ENCODE assay signal across 13 mouse cellular contexts in genomic region chr15:97836894-97837247, GRCm38 (mm10). TPM values are rescaled to one million over a fixed set of nuclear protein-coding genes. Genes with fewer than 3 reads are reported as not detected.
DNase-seq lines count a peak whose midpoint lies in the region; ATAC-seq and TF ChIP-seq lines count a peak whose summit lies in the region.
"Had no signal": no experiment of that assay in that cellular context is flagged by ENCODE, and none has a peak within 500 bp of the region (broad histone marks: within the 10 kb centered on the region; RNA-seq: fewer than 3 reads in every experiment).

No protein-coding gene starts in this region.

- H3K4me2 ChIP-seq in hindbrain, postnatal 0 days (ENCODE audit: low read depth, low read length), result no peak overlapping the region
- no peak overlapping the region for H3K4me2 ChIP-seq in hindbrain, embryonic 12.5 days (replicated peaks)
- no peak overlapping the region for H3K4me2 ChIP-seq in lung, postnatal 0 days (replicated peaks; ENCODE audit: low read depth, low read length)
- H3K4me2 ChIP-seq: forebrain, embryonic 15.5 days; liver, embryonic 12.5 days had no signal

- no peak for DNase-seq in frontal cortex, postnatal 25 days (ENCODE audit: low spot score in 2 of 2)
- DNase-seq in hindbrain, postnatal 0 days (ENCODE audit: low spot score), result no peak
- DNase-seq in lung, postnatal 0 days (ENCODE audit: low spot score), result peak; percentile 50
- DNase-seq in lung, postnatal 10 days, result no peak
- no peak for DNase-seq in left cerebral cortex, adult 8-10 months (ENCODE audit: low spot score in 2 of 2)
- DNase-seq: cerebellum, adult 11 months; gastrocnemius, postnatal 10 days had no signal

- no peaks in the 10 kb centered on the region for H3K36me3 ChIP-seq in hindbrain, postnatal 0 days (ENCODE audit: insufficient read depth, low read length)
- H3K36me3 ChIP-seq in hindbrain, embryonic 12.5 days, result no peaks in the 10 kb centered on the region
- no peaks in the 10 kb centered on the region for H3K36me3 ChIP-seq in lung, postnatal 0 days (ENCODE audit: insufficient read depth, low read length)
- H3K36me3 ChIP-seq: forebrain, embryonic 15.5 days; liver, embryonic 12.5 days had no signal

- no peak overlapping the region for H3K9ac ChIP-seq in hindbrain, postnatal 0 days (replicated peaks; ENCODE audit: low read length)
- no peak overlapping the region for H3K9ac ChIP-seq in hindbrain, embryonic 12.5 days
- H3K9ac ChIP-seq in lung, postnatal 0 days (replicated peaks; ENCODE audit: low read depth), result no peak overlapping the region
- H3K9ac ChIP-seq: forebrain, embryonic 15.5 days; liver, embryonic 12.5 days had no signal

- peaks cover 14% of the 10 kb centered on the region; the same call in 1 of the 2 replicates for H3K4me1 ChIP-seq in hindbrain, postnatal 0 days (ENCODE audit: insufficient read depth, low read length)
- peaks cover 31% of the 10 kb centered on the region for H3K4me1 ChIP-seq in hindbrain, embryonic 12.5 days
- peaks cover 47% of the 10 kb centered on the region for H3K4me1 ChIP-seq in lung, postnatal 0 days (ENCODE audit: insufficient read depth, low read depth, low read length)

- H3K9me3 ChIP-seq in hindbrain, postnatal 0 days (ENCODE audit: low read length), result no peaks in the 10 kb centered on the region
- H3K9me3 ChIP-seq in hindbrain, embryonic 12.5 days (replicated peaks), result no peaks in the 10 kb centered on the region
- no peaks in the 10 kb centered on the region for H3K9me3 ChIP-seq in lung, postnatal 0 days (ENCODE audit: low read length)
- H3K9me3 ChIP-seq: forebrain, embryonic 15.5 days; liver, embryonic 12.5 days had no signal

- no peak for TF ChIP-seq CTCF in hindbrain, postnatal 0 days (IDR thresholded peaks at IDR 0.05; ENCODE audit: low read depth)
- no peak for TF ChIP-seq CTCF in lung, postnatal 0 days (IDR thresholded peaks at IDR 0.05)

- TF ChIP-seq EP300 in lung, postnatal 0 days (IDR thresholded peaks at IDR 0.05), result no peak

- no peak overlapping the region for H3K4me3 ChIP-seq in hindbrain, postnatal 0 days (ENCODE audit: low read length)
- H3K4me3 ChIP-seq in hindbrain, embryonic 12.5 days, result no peak overlapping the region
- H3K4me3 ChIP-seq in lung, postnatal 0 days (ENCODE audit: low read depth, low read length), result no peak overlapping the region
- H3K4me3 ChIP-seq: forebrain, embryonic 15.5 days; liver, embryonic 12.5 days had no signal

- H3K27ac ChIP-seq in hindbrain, postnatal 0 days, result 0 out of 2 replicates have a peak overlapping the region, but pooled peaks have one; percentile 62
- no peak overlapping the region for H3K27ac ChIP-seq in hindbrain, embryonic 12.5 days
- peak overlapping the region; percentile 89 for H3K27ac ChIP-seq in lung, postnatal 0 days (ENCODE audit: low read length)
- H3K27ac ChIP-seq: liver, embryonic 12.5 days had no signal

- ATAC-seq in frontal cortex, adult (ENCODE audit: low TSS enrichment), result peak; percentile 53; the same call in 1 of the 2 replicates
- ATAC-seq in hindbrain, postnatal 0 days, result no peak
- ATAC-seq in hindbrain, embryonic 12.5 days (ENCODE audit: low FRiP score), result no peak
- ATAC-seq in lung, postnatal 0 days, result 0 out of 2 replicates have a peak, but pooled peaks have one; percentile 0
- peak; percentile 67 for ATAC-seq in inflammation-experienced regulatory T-cells, adult 6 months
- ATAC-seq: forebrain, embryonic 15.5 days; liver, embryonic 12.5 days; midbrain, embryonic 16.5 days had no signal

- WGBS in hindbrain, postnatal 0 days, result 56% methylated on average over 8 of the region's 8 CpGs
- 75% methylated on average over 8 of the region's 8 CpGs for WGBS in hindbrain, embryonic 12.5 days
- 20% methylated on average over 8 of the region's 8 CpGs for WGBS in lung, postnatal 0 days

- H3K27me3 ChIP-seq in hindbrain, postnatal 0 days (ENCODE audit: insufficient read depth, low read length), result no peaks in the 10 kb centered on the region
- peaks cover 7% of the 10 kb centered on the region; the same call in 1 of the 2 replicates for H3K27me3 ChIP-seq in hindbrain, embryonic 12.5 days
- H3K27me3 ChIP-seq in lung, postnatal 0 days (replicated peaks; ENCODE audit: insufficient read depth, low read length), result no peaks in the 10 kb centered on the region
- H3K27me3 ChIP-seq: forebrain, embryonic 15.5 days had no signal

RNA-seq across cellular contexts. Expression of gene Hdac7, which starts 7.4 kb away (rescaled TPM):
- 23.6 and 28.6 TPM in 2 replicates for total RNA-seq in hindbrain, postnatal 0 days (2014; rRNA removed)
- 21.7 and 23.7 TPM in 2 replicates for polyA plus RNA-seq in hindbrain, postnatal 0 days (2015; fragmentation: Nextera tagmentation; extraction: Ambion mirVana)
- polyA plus RNA-seq in hindbrain, embryonic 12.5 days (2016; fragmentation: Nextera tagmentation; extraction: Ambion mirVana), result 26.7 and 29.1 TPM in 2 replicates
- polyA plus RNA-seq in lung, postnatal 0 days (2015; fragmentation: Nextera tagmentation; extraction: Ambion mirVana), result 43.2 and 52.1 TPM in 2 replicates
- 10 to 100 TPM; 47.2 to 80.6 (median 77.9) TPM for polyA plus RNA-seq in inflammation-experienced regulatory T-cells, adult 6 months (2017; shearing (Covaris generic))
- 10 to 100 TPM; 27.7 to 34.7 (median 32.9) TPM for total RNA-seq in left cerebral cortex, adult 8-10 months (2022)

RNA-seq across cellular contexts. Expression of gene Slc48a1, which starts 58.6 kb away (rescaled TPM):
- total RNA-seq in hindbrain, postnatal 0 days (2014; rRNA removed), result 84.4 and 89.3 TPM in 2 replicates
- polyA plus RNA-seq in hindbrain, postnatal 0 days (2015; fragmentation: Nextera tagmentation; extraction: Ambion mirVana), result 140 and 152 TPM in 2 replicates
- polyA plus RNA-seq in hindbrain, embryonic 12.5 days (2016; fragmentation: Nextera tagmentation; extraction: Ambion mirVana), result 41.6 and 43.3 TPM in 2 replicates
- polyA plus RNA-seq in lung, postnatal 0 days (2015; fragmentation: Nextera tagmentation; extraction: Ambion mirVana), result 69.5 and 75.7 TPM in 2 replicates
- polyA plus RNA-seq in inflammation-experienced regulatory T-cells, adult 6 months (2017; shearing (Covaris generic)), result 10 to 100 TPM; 30.1 to 34.1 (median 30.8) TPM
- 100 to 1,000 TPM; 149 to 181 (median 177) TPM for total RNA-seq in left cerebral cortex, adult 8-10 months (2022)

Comparison
In these comparisons a context has a peak if more than half of its experiments do, and no peak if none do; other contexts are left out.
1. ATAC-seq: peak in frontal cortex, adult (single experiment), lung, postnatal 0 days (single experiment) and inflammation-experienced regulatory T-cells, adult 6 months (single experiment); none in hindbrain, postnatal 0 days (single experiment) and hindbrain, embryonic 12.5 days (single experiment).